Mouse (Mus musculus): ENCODE data around the gene Cpeb1.

- no peak for TF ChIP-seq CTCF (IDR thresholded peaks at IDR 0.05)
- TF ChIP-seq EP300 (IDR thresholded peaks at IDR 0.05): no peak
These were observed 109.7 kb downstream of the Cpeb1 start for GRCm38 (mm10) chr7:81345447-81346170.
